Comparison of ENCODE assay signal across 11 mouse cellular contexts in the genomic region with DNA sequence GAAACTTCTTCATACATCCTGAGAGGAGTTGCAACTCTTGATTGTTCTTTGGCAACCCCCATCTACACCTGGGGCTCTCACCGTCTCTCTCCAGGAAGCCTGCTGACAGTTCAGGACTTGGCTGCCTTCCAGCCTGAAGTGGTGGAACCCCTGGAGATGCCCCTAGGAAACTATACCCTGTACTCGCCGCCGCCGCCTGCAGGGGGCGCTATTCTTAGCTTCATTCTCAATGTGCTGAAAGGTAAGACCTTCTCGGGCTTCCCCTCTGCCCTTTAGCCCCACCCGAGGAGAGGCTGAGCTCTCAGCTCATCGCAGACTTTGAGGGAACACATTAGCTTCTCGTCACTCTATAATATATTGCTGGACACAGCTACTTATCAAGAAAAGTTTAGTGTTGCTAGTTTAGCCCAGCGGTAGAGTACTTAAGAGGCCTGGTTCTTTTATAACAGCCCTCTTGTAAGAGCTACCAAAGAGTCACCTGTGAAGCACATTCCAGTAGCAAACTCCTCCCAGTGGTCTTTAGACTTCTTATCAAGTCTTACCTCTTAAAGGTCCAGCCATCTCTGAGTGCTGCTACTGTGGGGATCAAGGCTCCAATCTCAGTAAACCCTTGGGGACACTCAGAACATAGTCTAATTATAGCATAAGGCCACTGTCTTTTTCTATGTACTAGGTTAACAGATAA. TPM values are rescaled to one million over a fixed set of nuclear protein-coding genes. Genes with fewer than 3 reads are reported as not detected.
DNase-seq lines count a peak whose midpoint lies in the region; ATAC-seq and TF ChIP-seq lines count a peak whose summit lies in the region.
"Had no signal": no experiment of that assay in that cellular context is flagged by ENCODE, and none has a peak within 500 bp of the region (broad histone marks: within the 10 kb centered on the region; RNA-seq: fewer than 3 reads in every experiment).

No protein-coding gene starts in this region.

- no peaks in the 10 kb centered on the region for H3K9me3 ChIP-seq in intestine, postnatal 0 days (ENCODE audit: control insufficient read depth)
- H3K9me3 ChIP-seq: limb, embryonic 10.5 days; neural tube, embryonic 15.5 days had no signal

- H3K9ac ChIP-seq in intestine, postnatal 0 days (ENCODE audit: low read depth, low read length), result no peak overlapping the region
- H3K9ac ChIP-seq: neural tube, embryonic 15.5 days had no signal

- TF ChIP-seq POLR2A in spleen, adult 2 months (IDR thresholded peaks at IDR 0.05; ENCODE audit: low read depth, low read length), result no peak

- H3K4me2 ChIP-seq in intestine, postnatal 0 days (replicated peaks; ENCODE audit: low read depth), result no peak overlapping the region
- H3K4me2 ChIP-seq: midbrain, embryonic 11.5 days; neural tube, embryonic 15.5 days had no signal

- intact Hi-C loops in heart, postnatal 10 days (cut with DNase I), result no loop called here

- peak; percentile 48 for ATAC-seq in intestine, postnatal 0 days

- no peak overlapping the region for H3K27ac ChIP-seq in spleen, adult 2 months (ENCODE audit: insufficient read depth, low read length)
- H3K27ac ChIP-seq in intestine, postnatal 0 days (ENCODE audit: low read depth, low read length), result no peak overlapping the region
- H3K27ac ChIP-seq: limb, embryonic 10.5 days; neural tube, embryonic 15.5 days had no signal

- no peaks in the 10 kb centered on the region for H3K4me1 ChIP-seq in spleen, adult 2 months (ENCODE audit: control insufficient read depth, insufficient read depth, insufficient read length)
- H3K4me1 ChIP-seq in intestine, postnatal 0 days (replicated peaks; ENCODE audit: control insufficient read depth, insufficient read depth, low read length), result no peaks in the 10 kb centered on the region
- H3K4me1 ChIP-seq: limb, embryonic 10.5 days; neural tube, embryonic 15.5 days had no signal

- H3K36me3 ChIP-seq in spleen, adult 2 months (ENCODE audit: control insufficient read depth, insufficient read depth, low read length), result no peaks in the 10 kb centered on the region
- no peaks in the 10 kb centered on the region for H3K36me3 ChIP-seq in intestine, postnatal 0 days (ENCODE audit: control insufficient read depth, insufficient read depth)
- H3K36me3 ChIP-seq: limb, embryonic 10.5 days; neural tube, embryonic 15.5 days had no signal

- peak; percentile 30 for DNase-seq in heart, postnatal 4 days
- no peak for DNase-seq in heart, postnatal 10 days
- no peak for DNase-seq in spleen, adult 2 months (ENCODE audit: low read depth in 1 of 2, low spot score in 2 of 2)
- DNase-seq in spleen, adult 12 weeks (ENCODE audit: low spot score), result no peak
- no peak for DNase-seq in adrenal gland, postnatal 14 days
- no peak for DNase-seq in kidney, adult 9 months
- DNase-seq in spleen, postnatal 36 days (ENCODE audit: low spot score in 2 of 2), result no peak

- WGBS in spleen, adult 2 months, result 51% methylated on average over 11 of the region's 11 CpGs
- WGBS in intestine, postnatal 0 days, result 33% methylated on average over 11 of the region's 11 CpGs

- TF ChIP-seq CTCF in spleen, adult 2 months (IDR thresholded peaks at IDR 0.05; ENCODE audit: extremely low read depth, insufficient read depth, insufficient read length, insufficient replicate concordance), result peak; percentile 33; the same call in 1 of the 2 replicates
- TF ChIP-seq CTCF in intestine, postnatal 0 days (IDR thresholded peaks at IDR 0.05; ENCODE audit: low read depth), result peak; percentile 58

- H3K27me3 ChIP-seq in spleen, adult 2 months (ENCODE audit: control insufficient read depth, insufficient read depth, low read length), result no peaks in the 10 kb centered on the region
- no peaks in the 10 kb centered on the region for H3K27me3 ChIP-seq in intestine, postnatal 0 days (replicated peaks; ENCODE audit: control insufficient read depth, insufficient read depth, low read length)
- H3K27me3 ChIP-seq: neural tube, embryonic 15.5 days had no signal

- H3K4me3 ChIP-seq in spleen, adult 2 months (ENCODE audit: extremely low read depth, insufficient read depth, insufficient read length), result no peak overlapping the region
- no peak overlapping the region for H3K4me3 ChIP-seq in intestine, postnatal 0 days (ENCODE audit: low read depth, low read length)
- H3K4me3 ChIP-seq: limb, embryonic 10.5 days; neural tube, embryonic 15.5 days had no signal

RNA-seq across cellular contexts. Expression of gene Ggt5, which starts 16.2 kb away (rescaled TPM):
- total RNA-seq in heart, postnatal 4 days (2021), result 1 to 10 TPM; 8.4 to 9.3 TPM
- total RNA-seq in heart, postnatal 10 days (2021), result 1 to 10 TPM; 6.8 to 8.7 TPM
- polyA plus RNA-seq in spleen, adult 2 months (2012; rRNA removed), result 60.0 and 70.9 TPM in 2 replicates
- 4.0 and 4.9 TPM in 2 replicates for polyA plus RNA-seq in intestine, postnatal 0 days (2015; fragmentation: Nextera tagmentation; extraction: Ambion mirVana)
- total RNA-seq in adrenal gland, postnatal 14 days (2021), result 6.2 and 8.0 TPM in 2 replicates

RNA-seq across cellular contexts. Expression of gene Susd2, which starts 38.5 kb away (rescaled TPM):
- 1 to 10 TPM; 4.7 to 4.9 TPM for total RNA-seq in heart, postnatal 4 days (2021)
- total RNA-seq in heart, postnatal 10 days (2021), result 1 to 10 TPM; 2.8 to 3.4 TPM
- polyA plus RNA-seq in spleen, adult 2 months (2012; rRNA removed), result 14.8 and 17.3 TPM in 2 replicates
- 35.1 and 37.2 TPM in 2 replicates for polyA plus RNA-seq in intestine, postnatal 0 days (2015; fragmentation: Nextera tagmentation; extraction: Ambion mirVana)
- total RNA-seq in adrenal gland, postnatal 14 days (2021), result 6.0 and 12.2 TPM in 2 replicates

RNA-seq across cellular contexts. Expression of gene Ggt1, which starts 43.9 kb away (rescaled TPM):
- under 1 TPM in 1 of 2 experiments, not detected in 1; 0.38 TPM for total RNA-seq in heart, postnatal 4 days (2021)
- not detected for total RNA-seq in heart, postnatal 10 days (2021)
- 15.5 and 19.1 TPM in 2 replicates for polyA plus RNA-seq in spleen, adult 2 months (2012; rRNA removed)
- polyA plus RNA-seq in intestine, postnatal 0 days (2015; fragmentation: Nextera tagmentation; extraction: Ambion mirVana), result 131 and 132 TPM in 2 replicates
- total RNA-seq in adrenal gland, postnatal 14 days (2021), result 1.7 TPM in 1 of 2 replicates, not detected in the other

RNA-seq across cellular contexts. Expression of gene Lrrc75b, which starts 45.2 kb away (rescaled TPM):
- 1 to 10 TPM; 1.5 TPM for total RNA-seq in heart, postnatal 4 days (2021)
- total RNA-seq in heart, postnatal 10 days (2021), result 1 to 10 TPM; 1.0 to 1.2 TPM
- 1.3 and 1.7 TPM in 2 replicates for polyA plus RNA-seq in spleen, adult 2 months (2012; rRNA removed)
- polyA plus RNA-seq in intestine, postnatal 0 days (2015; fragmentation: Nextera tagmentation; extraction: Ambion mirVana), result 1.2 and 1.8 TPM in 2 replicates
- total RNA-seq in adrenal gland, postnatal 14 days (2021), result 0.70 and 1.1 TPM in 2 replicates
